Mouse (Mus musculus) heart, embryonic 16.5 days (tissue): Measurements from ENCODE around the gene Brms1. TPM values are rescaled to one million over a fixed set of nuclear protein-coding genes. Genes with fewer than 3 reads are reported as not detected.

Source experiments
- ATAC-seq: fragments of 200-750 bp; cut with Nextera tagmentation; replicated peaks from 2 replicates; pipeline ENCODE4 v1.8.0; 2017; ENCODE audit warnings: moderate number of reproducible peaks; ENCODE audit not compliant: insufficient read depth, low FRiP score; ENCODE audit errors: extremely low read depth
- H3K27ac ChIP-seq: fragments of 300-500 bp; sonication (generic); 2 replicates; pipeline ENCODE4 v1.5.1; 2014; ENCODE audit warnings: mild to moderate bottlenecking, low read length, control low read depth, moderate library complexity
- H3K27me3 ChIP-seq: fragments of 300-500 bp; sonication (generic); 2 replicates; pipeline ENCODE4 v1.6.1; 2014; ENCODE audit warnings: low read length, mixed read lengths; ENCODE audit not compliant: control insufficient read depth, insufficient read depth
- H3K36me3 ChIP-seq: fragments of 300-500 bp; sonication (generic); 2 replicates; pipeline ENCODE4 v1.6.1; 2014; ENCODE audit not compliant: control insufficient read depth, insufficient read depth
- H3K4me1 ChIP-seq: fragments of 300-500 bp; sonication (generic); 2 replicates; pipeline ENCODE4 v1.6.1; 2014; ENCODE audit warnings: low read length, mixed read lengths; ENCODE audit not compliant: control insufficient read depth, insufficient read depth
- H3K4me2 ChIP-seq: fragments of 300-500 bp; sonication (generic); 2 replicates; pipeline ENCODE4 v1.6.1; 2014; ENCODE audit warnings: low read depth, mild to moderate bottlenecking, control low read depth, low read length
- H3K4me3 ChIP-seq: fragments of 300-500 bp; sonication (generic); 2 replicates; pipeline ENCODE4 v1.5.1; 2014; ENCODE audit warnings: mild to moderate bottlenecking, control low read depth, low read length
- H3K9ac ChIP-seq: fragments of 300-500 bp; sonication (generic); 2 replicates; pipeline ENCODE4 v1.6.1; 2014; ENCODE audit warnings: low read length, control low read depth
- H3K9me3 ChIP-seq: fragments of 300-500 bp; sonication (generic); replicated peaks from 2 replicates; pipeline ENCODE4 v1.6.1; 2016; ENCODE audit warnings: low read length; ENCODE audit not compliant: control insufficient read depth
- WGBS: fragments of 180-500 bp; shearing (Covaris S2); extraction: QIAGEN DNeasy Blood & Tissue Kit; methylation state at CpG from one replicate; pipeline ENCODE4 v1.1.7; 2014; 5-methylcytosine and 5-hydroxymethylcytosine counted together
- polyA plus RNA-seq: library from polyadenylated mRNA; unstranded; fragments of >200 nt; fragmentation: Nextera tagmentation; extraction: Ambion mirVana; gene quantifications from 2 replicates; pipeline ENCODE4 v1.2.1, GENCODE M21; 2015

Brms1 gene
- polyA plus RNA-seq, 1 experiment from 2014 or later: 29.7 TPM

DNA sequence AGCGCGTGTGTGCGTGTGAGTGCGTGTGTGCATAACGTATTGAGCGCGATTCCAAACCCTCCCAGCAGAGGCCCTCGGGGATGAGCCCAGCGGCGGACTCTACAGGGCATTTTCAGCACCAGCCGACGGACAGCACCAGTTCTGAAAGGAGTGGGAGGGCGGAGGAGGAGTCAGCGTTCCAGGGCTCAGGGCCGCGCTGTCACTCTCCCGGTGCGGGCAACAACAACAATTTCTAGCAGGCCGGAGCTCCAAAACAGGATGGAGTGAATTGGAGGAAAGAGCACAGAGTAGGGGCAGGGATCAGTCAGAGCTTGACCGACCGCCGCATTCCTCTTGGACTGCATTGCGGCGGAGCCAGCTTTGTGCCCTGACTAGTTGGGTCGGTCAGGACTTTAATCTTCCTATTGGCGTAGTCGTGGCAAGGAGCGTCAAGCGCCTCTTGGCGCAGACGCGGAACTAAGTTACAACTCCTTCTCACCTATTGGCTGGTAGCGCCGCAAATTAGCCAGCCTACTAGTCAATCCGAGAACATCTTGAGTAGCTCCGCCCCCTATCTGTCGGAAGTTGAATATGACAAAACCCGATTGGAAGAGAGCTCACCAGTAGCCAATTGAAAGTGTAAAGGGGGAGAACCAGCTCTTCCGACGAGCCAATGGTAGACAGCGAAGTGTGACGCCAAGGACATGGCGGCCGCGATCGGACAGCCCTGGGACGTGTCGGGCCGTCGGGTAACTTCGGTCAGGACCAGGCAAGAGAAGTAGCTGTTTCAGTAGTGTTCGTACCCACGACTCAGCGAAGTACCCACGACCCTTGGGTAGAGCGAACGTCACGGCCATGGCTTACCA, 47.0 kb downstream of the Brms1 start, which contains the start of gene Yif1a:
TSS of gene Yif1a (plus strand) at position 655 of the 845 bp plus-strand sequence.
- peak within 1 kb of the TSS; percentile 78 for H3K4me2 ChIP-seq
- no peaks in the 10 kb centered on the region for H3K9me3 ChIP-seq
- no peaks in the 10 kb centered on the region for H3K36me3 ChIP-seq
- peak within 1 kb of the TSS; percentile 83 for H3K9ac ChIP-seq
- WGBS: under 1% methylated on average over 58 of the region's 58 CpGs
- H3K27me3 ChIP-seq: peaks cover 31% of the 10 kb centered on the region
- peaks cover 15% of the 10 kb centered on the region for H3K4me1 ChIP-seq
- peak within 1 kb of the TSS; percentile 79 for H3K27ac ChIP-seq
- peak; percentile 91 for ATAC-seq
- peak within 1 kb of the TSS; percentile 85 for H3K4me3 ChIP-seq

DNA sequence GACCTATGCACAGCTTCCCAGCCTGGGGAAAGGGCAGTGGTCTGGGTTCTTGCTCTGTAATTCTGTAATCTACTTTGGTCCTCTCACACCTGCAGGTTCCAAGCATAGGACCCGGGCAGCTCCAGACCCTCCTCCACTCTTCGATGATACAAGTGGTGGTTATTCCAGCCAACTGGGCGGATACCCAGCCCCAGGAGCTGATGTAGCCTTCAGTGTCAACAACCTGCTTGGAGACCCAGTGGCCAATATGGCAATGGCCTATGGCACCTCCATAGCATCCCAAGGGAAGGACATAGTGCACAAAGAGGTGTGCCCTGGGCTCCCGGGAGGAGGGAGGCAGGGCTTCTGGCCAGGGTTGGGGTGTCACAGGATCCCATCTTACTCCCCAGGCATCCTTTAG, 48.2 kb downstream of the Brms1 start:
- H3K4me1 ChIP-seq: peaks cover 18% of the 10 kb centered on the region
- peaks cover 21% of the 10 kb centered on the region for H3K27me3 ChIP-seq
- H3K9ac ChIP-seq: peak overlapping the region; percentile 83; the same call in 1 of the 2 replicates
- H3K27ac ChIP-seq: no peak overlapping the region
- ATAC-seq: no peak
- no peaks in the 10 kb centered on the region for H3K36me3 ChIP-seq
- H3K9me3 ChIP-seq: no peaks in the 10 kb centered on the region
- H3K4me2 ChIP-seq: peak overlapping the region; percentile 78
- WGBS: 90% methylated on average over 4 of the region's 4 CpGs
- peak overlapping the region; percentile 85 for H3K4me3 ChIP-seq

DNA sequence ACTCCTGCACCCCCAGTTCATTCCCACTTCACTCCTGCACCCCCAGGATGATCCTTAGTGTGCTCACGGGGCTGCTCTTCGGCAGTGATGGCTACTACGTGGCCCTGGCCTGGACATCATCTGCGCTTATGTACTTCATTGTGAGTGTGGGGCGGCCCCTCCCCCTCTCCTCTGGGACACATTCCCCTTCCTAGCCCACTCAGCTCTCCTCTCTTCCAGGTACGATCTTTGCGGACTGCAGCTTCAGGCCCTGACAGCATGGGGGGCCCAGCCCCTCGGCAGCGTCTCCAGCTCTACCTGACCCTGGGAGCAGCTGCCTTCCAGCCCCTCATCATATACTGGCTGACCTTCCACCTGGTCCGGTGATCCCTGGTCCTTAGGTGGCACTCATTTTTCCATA, 50.9 kb downstream of the Brms1 start:
- Histone ChIP-seq H3K27me3 (no peaks in the 10 kb centered on the region), H3K27ac (no peak overlapping the region), H3K4me2 (no peak overlapping the region), H3K36me3 (no peaks in the 10 kb centered on the region), H3K4me1 (peaks cover 19% of the 10 kb centered on the region), H3K9ac (no peak overlapping the region), H3K9me3 (no peaks in the 10 kb centered on the region), H3K4me3 (no peak overlapping the region)
- WGBS: 86% methylated on average over 10 of the region's 10 CpGs
- ATAC-seq: no peak

DNA sequence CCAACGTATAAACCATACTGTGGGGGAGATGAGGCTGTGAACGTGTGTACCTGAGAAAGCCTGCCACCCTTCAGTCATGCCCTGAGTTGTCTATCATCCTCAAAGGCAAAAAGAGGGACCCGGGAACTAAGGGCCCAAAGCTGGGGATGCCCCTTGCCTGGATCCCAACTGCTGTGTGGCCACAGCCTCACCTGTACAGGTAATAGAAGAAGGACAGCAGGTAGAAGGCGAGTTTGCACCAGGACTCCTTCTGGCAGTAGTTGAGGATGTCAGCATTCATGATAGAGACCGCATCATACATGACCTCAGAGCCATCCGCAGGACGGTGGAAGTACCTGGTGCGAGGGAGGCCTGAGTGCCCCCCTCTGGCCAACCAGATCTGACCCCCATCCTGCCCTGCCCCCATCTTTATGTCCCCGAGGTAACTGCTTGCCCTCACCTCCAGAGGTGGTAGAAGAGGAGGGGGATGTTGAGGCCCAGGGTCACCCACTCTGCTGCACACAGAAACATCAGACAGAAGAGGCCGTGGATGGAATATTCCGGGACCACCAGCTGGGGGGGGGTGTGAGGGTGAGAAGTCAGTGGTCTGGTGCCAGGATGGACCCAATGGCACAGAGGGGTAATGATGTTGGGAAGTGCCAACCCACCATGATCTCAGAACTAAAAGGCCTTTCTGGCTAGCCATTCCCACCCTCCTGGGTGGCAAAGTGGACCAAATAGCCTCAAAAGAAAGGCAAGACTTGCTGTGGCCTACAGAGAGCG, 52.5 kb downstream of the Brms1 start:
- peaks cover 23% of the 10 kb centered on the region for H3K4me1 ChIP-seq

DNA sequence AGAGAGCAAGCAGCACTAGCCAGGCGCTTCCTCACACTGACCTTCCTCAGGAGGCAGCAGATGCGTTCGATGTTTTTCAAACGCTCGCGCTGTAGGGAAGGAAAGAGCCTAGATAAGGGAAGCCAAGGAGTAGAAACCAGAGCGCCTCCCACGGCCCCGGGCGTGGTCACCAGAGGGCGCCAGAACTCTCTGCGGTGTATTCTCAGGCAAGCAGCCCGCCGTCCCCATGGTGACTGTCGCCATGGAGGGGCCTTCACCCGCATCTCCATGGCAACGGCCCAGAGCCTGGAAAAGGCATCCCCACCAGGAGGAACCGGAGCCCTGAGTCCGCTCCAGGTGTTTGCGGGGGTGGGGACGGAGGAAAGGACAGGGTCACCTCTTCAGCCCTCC, 53.1 kb downstream of the Brms1 start:
- ATAC-seq: peak; percentile 65
- Histone ChIP-seq H3K36me3 (no peaks in the 10 kb centered on the region), H3K4me3 (no peak overlapping the region), H3K27ac (no peak overlapping the region), H3K9me3 (no peaks in the 10 kb centered on the region), H3K27me3 (no peaks in the 10 kb centered on the region), H3K9ac (no peak overlapping the region), H3K4me1 (peaks cover 21% of the 10 kb centered on the region), H3K4me2 (no peak overlapping the region)
- WGBS: under 1% methylated on average over 21 of the region's 21 CpGs

More for the DNA sequence above, 52.5 kb downstream of the Brms1 start:
- no peak for ATAC-seq
- no peak overlapping the region for H3K4me3 ChIP-seq
- 64% methylated on average over 12 of the region's 12 CpGs for WGBS
- H3K4me2 ChIP-seq: no peak overlapping the region
- H3K36me3 ChIP-seq: no peaks in the 10 kb centered on the region
- H3K27me3 ChIP-seq: no peaks in the 10 kb centered on the region
- H3K9ac ChIP-seq: no peak overlapping the region
- no peaks in the 10 kb centered on the region for H3K9me3 ChIP-seq
- H3K27ac ChIP-seq: no peak overlapping the region

- Histone ChIP-seq H3K4me1 (peaks cover 20% of the 10 kb centered on the region), H3K9me3 (no peaks in the 10 kb centered on the region), H3K4me2 (no peak overlapping the region), H3K36me3 (peaks cover under 1% of the 10 kb centered on the region), H3K27me3 (no peaks in the 10 kb centered on the region), H3K4me3 (no peak overlapping the region), H3K27ac (no peak overlapping the region), H3K9ac (no peak overlapping the region)
- no peak for ATAC-seq
- WGBS: 45% methylated on average over 11 of the region's 11 CpGs
Measured at GRCm38 (mm10) chr19:5094746-5095417, 53.7 kb downstream of the Brms1 start.

- no peak overlapping the region for H3K4me2 ChIP-seq
- peaks cover 23% of the 10 kb centered on the region for H3K4me1 ChIP-seq
- WGBS: 5% methylated on average over 9 of the region's 9 CpGs
Measured at GRCm38 (mm10) chr19:5095887-5096474, 54.8 kb downstream of the Brms1 start.

DNA sequence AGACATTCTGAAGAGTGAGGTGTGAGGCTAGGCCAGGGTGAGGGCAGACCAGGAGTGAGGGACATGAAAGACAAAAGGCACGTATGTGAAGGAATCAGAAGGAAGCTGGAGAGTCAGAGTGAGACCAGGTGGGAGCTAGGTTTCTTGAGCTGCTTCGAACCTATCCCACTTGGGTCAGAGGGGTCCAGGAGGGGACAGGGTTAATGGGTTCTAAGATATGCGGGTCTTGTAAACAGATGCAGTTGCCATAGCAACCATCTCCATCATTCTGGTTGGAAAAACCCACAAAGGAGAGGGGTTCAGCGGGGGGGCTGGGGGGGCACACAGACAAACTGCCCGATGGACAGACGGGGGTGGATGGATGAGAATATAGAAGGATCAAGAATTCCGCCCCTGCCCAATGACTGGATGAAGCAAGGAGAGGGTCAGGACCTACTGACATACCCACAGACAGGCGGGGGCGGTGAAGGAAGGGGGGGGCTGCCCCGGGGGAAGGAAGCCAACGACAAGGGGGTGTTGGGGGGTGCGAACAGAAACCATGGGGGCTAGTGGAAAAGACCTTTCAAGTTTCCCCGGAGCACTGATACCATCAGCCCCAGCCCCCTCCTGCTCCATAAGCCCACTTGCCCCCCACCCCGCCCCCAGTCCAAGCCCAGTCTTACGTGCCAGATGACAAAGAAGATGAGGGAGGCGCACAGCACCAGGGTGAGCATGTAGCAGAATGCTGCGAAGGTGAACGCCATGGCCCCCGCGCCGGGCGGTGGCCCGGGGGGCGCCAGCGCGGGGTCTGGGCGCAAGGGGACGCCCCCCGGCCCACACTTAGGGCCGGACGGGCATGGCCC, 56.6 kb downstream of the Brms1 start:
- Histone ChIP-seq H3K4me3 (peak overlapping the region; percentile 56), H3K9ac (peak overlapping the region; percentile 79), H3K4me2 (peak overlapping the region; percentile 89), H3K27ac (no peak overlapping the region), H3K4me1 (peaks cover 23% of the 10 kb centered on the region), H3K27me3 (no peaks in the 10 kb centered on the region), H3K9me3 (no peaks in the 10 kb centered on the region), H3K36me3 (peaks cover 21% of the 10 kb centered on the region)
- 5% methylated on average over 30 of the region's 31 CpGs for WGBS
- peak; percentile 1; the same call in 1 of the 2 replicates for ATAC-seq

More at GRCm38 (mm10) chr19:5095887-5096474, 54.8 kb downstream of the Brms1 start:
- Histone ChIP-seq H3K9me3 (no peaks in the 10 kb centered on the region), H3K27ac (no peak overlapping the region), H3K36me3 (peaks cover 8% of the 10 kb centered on the region), H3K4me3 (no peak overlapping the region), H3K27me3 (no peaks in the 10 kb centered on the region), H3K9ac (no peak overlapping the region)
- ATAC-seq: no peak
